Mouse (Mus musculus) heart, postnatal 0 days (tissue): Measurements from ENCODE around the gene Fkbp5.

ENCODE experiments used
- CTCF ChIP-seq: IDR thresholded peaks from 2 replicates; pipeline ENCODE4 v1.5.1; 2016; ENCODE audit warnings: antibody characterized with exemption, control low read depth, low read depth
- EP300 ChIP-seq: IDR thresholded peaks from 2 replicates; pipeline ENCODE4 v1.6.1; 2016; ENCODE audit warnings: antibody characterized with exemption, low read depth

GRCm38 (mm10) chr17:28394994-28395393 is 122.3 kb downstream of the Fkbp5 start:
- TF ChIP-seq CTCF = no peak
- TF ChIP-seq EP300 = no peak
